Mouse (Mus musculus): ENCODE data around the gene Cabs1. TPM values are rescaled to one million over a fixed set of nuclear protein-coding genes. Genes with fewer than 3 reads are reported as not detected.

Gene Cabs1
- not detected in 2 replicates for polyA plus RNA-seq (2015; fragmentation: Nextera tagmentation; extraction: Ambion mirVana)

GRCm38 (mm10) chr5:87979139-87979538 lies at the start of gene Cabs1:
Gene Cabs1, plus strand, starts transcription at chr5:87979439.

GRCm38 (mm10) chr5:87969201-87969600 lies 10.0 kb upstream of the Cabs1 start, which contains the start of the genes 2310003L06Rik and Gm28434:
Gene 2310003L06Rik, plus strand, starts transcription at chr5:87969459.
Gene Gm28434, plus strand, starts transcription at chr5:87969517.

GRCm38 (mm10) chr5:88002249-88002648 lies 23.0 kb downstream of the Cabs1 start, which contains the start of gene Smr3a:
Gene Smr3a, plus strand, starts transcription at chr5:88002549.

Other genes starting within 250 kb of the Cabs1 start
- not detected in 2 replicates for gene Csn1s2a, start 204.9 kb upstream of the Cabs1 start, polyA plus RNA-seq (2015; fragmentation: Nextera tagmentation; extraction: Ambion mirVana)
- gene Csn1s2b, start 171.4 kb upstream of the Cabs1 start, polyA plus RNA-seq (2015; fragmentation: Nextera tagmentation; extraction: Ambion mirVana) = not detected in 2 replicates
- not detected in 2 replicates for gene Prr27, start 153.8 kb upstream of the Cabs1 start, polyA plus RNA-seq (2015; fragmentation: Nextera tagmentation; extraction: Ambion mirVana)
- not detected in 2 replicates for gene Odam, start 94.4 kb upstream of the Cabs1 start, polyA plus RNA-seq (2015; fragmentation: Nextera tagmentation; extraction: Ambion mirVana)
- 0.47 TPM in 1 of 2 replicates, not detected in the other for gene Csn3, start 53.9 kb upstream of the Cabs1 start, polyA plus RNA-seq (2015; fragmentation: Nextera tagmentation; extraction: Ambion mirVana)
- 0.22 TPM in 1 of 2 replicates, not detected in the other for gene 2310003L06Rik, start 10.0 kb upstream of the Cabs1 start, polyA plus RNA-seq (2015; fragmentation: Nextera tagmentation; extraction: Ambion mirVana)
- 0.61 TPM in 1 of 2 replicates, not detected in the other for gene Gm28434, start 9.9 kb upstream of the Cabs1 start, polyA plus RNA-seq (2015; fragmentation: Nextera tagmentation; extraction: Ambion mirVana)
- 0.32 and 0.39 TPM in 2 replicates for gene Smr3a, start 23.1 kb downstream of the Cabs1 start, polyA plus RNA-seq (2015; fragmentation: Nextera tagmentation; extraction: Ambion mirVana)
- gene Smr2, start 107.1 kb downstream of the Cabs1 start, polyA plus RNA-seq (2015; fragmentation: Nextera tagmentation; extraction: Ambion mirVana) = not detected in 2 replicates
- gene Gm11116, start 132.1 kb downstream of the Cabs1 start, polyA plus RNA-seq (2015; fragmentation: Nextera tagmentation; extraction: Ambion mirVana) = not detected in 2 replicates
- gene Gm11115, start 174.7 kb downstream of the Cabs1 start, polyA plus RNA-seq (2015; fragmentation: Nextera tagmentation; extraction: Ambion mirVana) = not detected in 2 replicates

Data from neural tube, postnatal 0 days (tissue).